In genomic region chr7:122972006-122972689, GRCm38 (mm10) we compare ENCODE assay signal across 8 mouse cellular contexts. TPM values are rescaled to one million over a fixed set of nuclear protein-coding genes. Genes with fewer than 3 reads are reported as not detected.
DNase-seq lines count a peak whose midpoint lies in the region; ATAC-seq lines count a peak whose summit lies in the region.

No protein-coding gene starts in this region.

- no peaks in the 10 kb centered on the region for H3K9me3 ChIP-seq in kidney, embryonic 15.5 days (replicated peaks)
- H3K9me3 ChIP-seq in hindbrain, embryonic 14.5 days (ENCODE audit: control insufficient read depth, low read length) = no peaks in the 10 kb centered on the region
- no peaks in the 10 kb centered on the region for H3K9me3 ChIP-seq in midbrain, embryonic 16.5 days (replicated peaks; ENCODE audit: control insufficient read depth, low read length, poor library complexity, severe bottlenecking)

- peaks cover 36% of the 10 kb centered on the region for H3K36me3 ChIP-seq in kidney, embryonic 15.5 days
- H3K36me3 ChIP-seq in hindbrain, embryonic 14.5 days (replicated peaks; ENCODE audit: control insufficient read depth, insufficient read depth) = peaks cover 15% of the 10 kb centered on the region
- H3K36me3 ChIP-seq in midbrain, embryonic 16.5 days (ENCODE audit: control insufficient read depth, insufficient read depth, low read length) = no peaks in the 10 kb centered on the region

- WGBS in kidney, embryonic 15.5 days = 82% methylated on average over 4 of the region's 4 CpGs
- WGBS in hindbrain, embryonic 14.5 days = 85% methylated on average over 4 of the region's 4 CpGs
- 95% methylated on average over 4 of the region's 4 CpGs for WGBS in midbrain, embryonic 16.5 days

- no peak for DNase-seq in kidney, postnatal 36 days
- DNase-seq in R1 (ENCODE audit: low read depth, low spot score) = peak; percentile 11
- DNase-seq in hindbrain, embryonic 14.5 days (ENCODE audit: low spot score) = no peak
- no peak for DNase-seq in cerebellum, postnatal 25 days
- no peak for DNase-seq in spleen, postnatal 4 days (ENCODE audit: low spot score in 2 of 2)

- peak overlapping the region; percentile 98 for H3K9ac ChIP-seq in kidney, embryonic 15.5 days
- peak overlapping the region; percentile 99; the same call in 1 of the 2 replicates for H3K9ac ChIP-seq in hindbrain, embryonic 14.5 days
- H3K9ac ChIP-seq in midbrain, embryonic 16.5 days (ENCODE audit: low read depth, low read length) = no peak overlapping the region

- peaks cover 24% of the 10 kb centered on the region for H3K4me1 ChIP-seq in kidney, embryonic 15.5 days
- peaks cover 41% of the 10 kb centered on the region for H3K4me1 ChIP-seq in hindbrain, embryonic 14.5 days (replicated peaks; ENCODE audit: control insufficient read depth, insufficient read depth, low read length)
- H3K4me1 ChIP-seq in midbrain, embryonic 16.5 days (ENCODE audit: control insufficient read depth, insufficient read depth, low read length) = peaks cover 41% of the 10 kb centered on the region

- H3K27ac ChIP-seq in kidney, embryonic 15.5 days = no peak overlapping the region
- no peak overlapping the region for H3K27ac ChIP-seq in hindbrain, embryonic 14.5 days
- H3K27ac ChIP-seq in midbrain, embryonic 16.5 days (ENCODE audit: low read length) = no peak overlapping the region

- H3K4me2 ChIP-seq in kidney, embryonic 15.5 days = peak overlapping the region; percentile 79
- peak overlapping the region; percentile 85 for H3K4me2 ChIP-seq in hindbrain, embryonic 14.5 days (replicated peaks)
- peak overlapping the region; percentile 70 for H3K4me2 ChIP-seq in midbrain, embryonic 16.5 days (ENCODE audit: low read length)

- H3K27me3 ChIP-seq in kidney, embryonic 15.5 days = no peaks in the 10 kb centered on the region
- H3K27me3 ChIP-seq in hindbrain, embryonic 14.5 days (ENCODE audit: control insufficient read depth, insufficient read depth, low read length) = no peaks in the 10 kb centered on the region
- no peaks in the 10 kb centered on the region for H3K27me3 ChIP-seq in midbrain, embryonic 16.5 days (ENCODE audit: control insufficient read depth, insufficient read depth, low read depth, low read length)

- H3K4me3 ChIP-seq in kidney, embryonic 15.5 days (replicated peaks) = peak overlapping the region; percentile 95
- peak overlapping the region; percentile 80 for H3K4me3 ChIP-seq in hindbrain, embryonic 14.5 days (replicated peaks; ENCODE audit: low read length)
- H3K4me3 ChIP-seq in midbrain, embryonic 16.5 days (ENCODE audit: low read depth, low read length) = peak overlapping the region; percentile 99

- ATAC-seq in kidney, embryonic 15.5 days (replicated peaks; ENCODE audit: low FRiP score) = no peak
- no peak for ATAC-seq in hindbrain, embryonic 14.5 days (ENCODE audit: low FRiP score)
- no peak for ATAC-seq in midbrain, embryonic 16.5 days
- no peak for ATAC-seq in megakaryocyte progenitor cell, adult 5-6 weeks (replicated peaks; ENCODE audit: poor library complexity)

RNA-seq across cellular contexts. Expression of gene Rbbp6, which starts 6.7 kb away (rescaled TPM):
- 30.6 and 31.9 TPM in 2 replicates for polyA plus RNA-seq in kidney, embryonic 15.5 days (2015; fragmentation: Nextera tagmentation; extraction: Ambion mirVana)
- polyA plus RNA-seq in hindbrain, embryonic 14.5 days (2014; fragmentation: Nextera tagmentation; extraction: Ambion mirVana) = 28.9 and 31.0 TPM in 2 replicates
- 23.4 and 23.9 TPM in 2 replicates for polyA plus RNA-seq in midbrain, embryonic 16.5 days (2015; fragmentation: Nextera tagmentation; extraction: Ambion mirVana)
- 115 and 134 TPM in 2 replicates for total RNA-seq in megakaryocyte progenitor cell, adult 5-6 weeks (2015)
- 48.0 and 67.5 TPM in 2 replicates for total RNA-seq in megakaryocyte progenitor cell, adult 5-6 weeks (2017)
